Mouse (Mus musculus) ES-Bruce4 (cell line): Measurements from ENCODE around the gene Cct6b.

Source experiments
- CTCF ChIP-seq: IDR thresholded peaks from one replicate; pipeline ENCODE4 v1.8.1; 2011; ENCODE audit warnings: low read depth, low read length
- POLR2A ChIP-seq: IDR thresholded peaks from one replicate; pipeline ENCODE4 v1.8.1; 2011; ENCODE audit warnings: low read length; ENCODE audit not compliant: insufficient read depth

DNA sequence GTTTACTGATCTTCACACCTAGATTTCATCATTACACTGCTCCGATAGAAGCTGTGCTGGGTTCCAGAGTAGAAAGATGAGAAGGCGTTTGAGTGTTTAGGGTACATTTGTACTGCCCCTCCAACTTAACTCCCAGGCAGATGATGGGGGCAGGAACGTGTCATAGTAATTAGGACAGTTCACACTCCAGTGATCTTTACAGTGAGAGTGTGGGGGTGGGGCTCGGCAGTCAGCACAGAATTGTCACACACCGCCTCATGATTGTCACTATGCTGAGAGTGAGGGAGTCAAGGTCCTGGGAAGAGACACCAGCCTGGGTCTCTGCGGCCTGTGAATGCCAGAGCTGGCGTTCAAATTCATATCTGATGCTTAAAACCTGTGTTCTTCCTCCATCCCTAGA is 68.2 kb downstream of the Cct6b start:
- no peak for TF ChIP-seq POLR2A
- TF ChIP-seq CTCF: no peak
